Mouse (Mus musculus): ENCODE data around the gene Frs3. TPM values are rescaled to one million over a fixed set of nuclear protein-coding genes. Genes with fewer than 3 reads are reported as not detected.

Gene Frs3
- polyA plus RNA-seq, 1 experiment = 2.2 TPM

- H3K4me3 ChIP-seq (ENCODE audit: insufficient read depth, poor library complexity, severe bottlenecking) = no peak overlapping the region
- no peaks in the 10 kb centered on the region for H3K79me2 ChIP-seq (ENCODE audit: control insufficient read depth, insufficient read depth)
- no peak for TF ChIP-seq MYOG (IDR thresholded peaks at IDR 0.05; ENCODE audit: control insufficient read depth, extremely low read depth, insufficient read length)
- no peak for TF ChIP-seq CTCF (IDR thresholded peaks at IDR 0.05; ENCODE audit: control insufficient read depth, insufficient read depth, insufficient read length)
- no peak for TF ChIP-seq USF1 (IDR thresholded peaks at IDR 0.05; ENCODE audit: low read depth)
- no peak for TF ChIP-seq CEBPB (IDR thresholded peaks at IDR 0.05; ENCODE audit: low read depth)
- TF ChIP-seq MYOD1 (IDR thresholded peaks at IDR 0.05; ENCODE audit: control insufficient read depth, insufficient read length, low read depth) = no peak
- TF ChIP-seq FOSL1 (IDR thresholded peaks at IDR 0.05; ENCODE audit: insufficient read depth, low read length, poor library complexity, severe bottlenecking) = no peak
- no peak for TF ChIP-seq MAX (IDR thresholded peaks at IDR 0.05)
- H3K27me3 ChIP-seq (ENCODE audit: control insufficient read depth, insufficient read depth, insufficient read length) = peaks cover 24% of the 10 kb centered on the region
- H3ac ChIP-seq (ENCODE audit: control insufficient read depth, insufficient read length, low read depth) = no peak overlapping the region
- no peaks in the 10 kb centered on the region for H3K36me3 ChIP-seq (ENCODE audit: control insufficient read depth, insufficient read depth)
- no peaks in the 10 kb centered on the region for H3K79me3 ChIP-seq (ENCODE audit: low read depth)
Measured at GRCm38 (mm10) chr17:47708972-47709371, 20.1 kb downstream of the Frs3 start.

DNA sequence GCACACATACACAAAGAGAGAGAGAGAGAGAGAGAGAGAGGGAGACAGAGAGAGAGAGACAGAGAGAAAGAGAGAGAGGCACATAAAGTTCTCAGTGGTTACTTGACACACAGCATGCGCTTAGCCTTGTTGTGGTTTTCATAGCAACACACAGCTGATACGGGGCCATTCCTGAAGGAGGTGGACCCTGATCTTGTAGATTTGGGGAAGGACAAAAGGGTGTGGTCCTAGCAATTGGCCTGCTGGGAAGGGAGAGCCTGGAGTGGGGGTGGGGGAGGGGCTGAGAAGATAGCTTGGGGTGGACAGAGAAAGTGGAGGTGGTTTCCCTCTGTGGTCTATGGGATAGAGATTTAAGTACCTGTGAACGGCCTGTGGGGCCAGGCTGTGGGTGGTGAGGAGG lies 21.2 kb downstream of the Frs3 start:
- Histone ChIP-seq H3K36me3 (ENCODE audit: control insufficient read depth, insufficient read depth) (no peaks in the 10 kb centered on the region), H3K79me2 (ENCODE audit: control insufficient read depth, insufficient read depth) (no peaks in the 10 kb centered on the region), H3K4me3 (ENCODE audit: insufficient read depth, poor library complexity, severe bottlenecking) (no peak overlapping the region), H3K79me3 (ENCODE audit: low read depth) (no peaks in the 10 kb centered on the region), H3ac (ENCODE audit: control insufficient read depth, insufficient read length, low read depth) (no peak overlapping the region), H3K27me3 (ENCODE audit: control insufficient read depth, insufficient read depth, insufficient read length) (peaks cover 29% of the 10 kb centered on the region)
- TF ChIP-seq MYOG (IDR thresholded peaks at IDR 0.05; ENCODE audit: control insufficient read depth, extremely low read depth, insufficient read length) (no peak), MAX (IDR thresholded peaks at IDR 0.05) (no peak), MYOD1 (IDR thresholded peaks at IDR 0.05; ENCODE audit: control insufficient read depth, insufficient read length, low read depth) (no peak), CTCF (IDR thresholded peaks at IDR 0.05; ENCODE audit: control insufficient read depth, insufficient read depth, insufficient read length) (no peak), FOSL1 (IDR thresholded peaks at IDR 0.05; ENCODE audit: insufficient read depth, low read length, poor library complexity, severe bottlenecking) (no peak), USF1 (IDR thresholded peaks at IDR 0.05; ENCODE audit: low read depth) (no peak), CEBPB (IDR thresholded peaks at IDR 0.05; ENCODE audit: low read depth) (no peak)

- Histone ChIP-seq H3K79me3 (ENCODE audit: low read depth) (no peaks in the 10 kb centered on the region), H3K36me3 (ENCODE audit: control insufficient read depth, insufficient read depth) (no peaks in the 10 kb centered on the region), H3K79me2 (ENCODE audit: control insufficient read depth, insufficient read depth) (no peaks in the 10 kb centered on the region), H3K27me3 (ENCODE audit: control insufficient read depth, insufficient read depth, insufficient read length) (peaks cover 48% of the 10 kb centered on the region), H3ac (ENCODE audit: control insufficient read depth, insufficient read length, low read depth) (no peak overlapping the region), H3K4me3 (ENCODE audit: insufficient read depth, poor library complexity, severe bottlenecking) (no peak overlapping the region)
- TF ChIP-seq MYOD1 (IDR thresholded peaks at IDR 0.05; ENCODE audit: control insufficient read depth, insufficient read length, low read depth) (no peak), FOSL1 (IDR thresholded peaks at IDR 0.05; ENCODE audit: insufficient read depth, low read length, poor library complexity, severe bottlenecking) (no peak), CEBPB (IDR thresholded peaks at IDR 0.05; ENCODE audit: low read depth) (no peak), CTCF (IDR thresholded peaks at IDR 0.05; ENCODE audit: control insufficient read depth, insufficient read depth, insufficient read length) (no peak)
Measured at GRCm38 (mm10) chr17:47711883-47712282, 23.1 kb downstream of the Frs3 start.

GRCm38 (mm10) chr17:47712889-47713571 lies 24.2 kb downstream of the Frs3 start:
- Histone ChIP-seq H3ac (ENCODE audit: control insufficient read depth, insufficient read length, low read depth) (no peak overlapping the region), H3K79me3 (ENCODE audit: low read depth) (no peaks in the 10 kb centered on the region), H3K4me3 (ENCODE audit: insufficient read depth, poor library complexity, severe bottlenecking) (no peak overlapping the region), H3K27me3 (ENCODE audit: control insufficient read depth, insufficient read depth, insufficient read length) (peaks cover 48% of the 10 kb centered on the region), H3K36me3 (ENCODE audit: control insufficient read depth, insufficient read depth) (no peaks in the 10 kb centered on the region), H3K79me2 (ENCODE audit: control insufficient read depth, insufficient read depth) (no peaks in the 10 kb centered on the region)
- TF ChIP-seq MYOD1 (IDR thresholded peaks at IDR 0.05; ENCODE audit: control insufficient read depth, insufficient read length, low read depth) = no peak
- TF ChIP-seq CTCF (IDR thresholded peaks at IDR 0.05; ENCODE audit: control insufficient read depth, insufficient read depth, insufficient read length) = no peak
- TF ChIP-seq USF1 (IDR thresholded peaks at IDR 0.05; ENCODE audit: low read depth) = no peak
- TF ChIP-seq MAX (IDR thresholded peaks at IDR 0.05) = no peak
- no peak for TF ChIP-seq FOSL1 (IDR thresholded peaks at IDR 0.05; ENCODE audit: insufficient read depth, low read length, poor library complexity, severe bottlenecking)
- no peak for TF ChIP-seq MYOG (IDR thresholded peaks at IDR 0.05; ENCODE audit: control insufficient read depth, extremely low read depth, insufficient read length)
- TF ChIP-seq CEBPB (IDR thresholded peaks at IDR 0.05; ENCODE audit: low read depth) = no peak

DNA sequence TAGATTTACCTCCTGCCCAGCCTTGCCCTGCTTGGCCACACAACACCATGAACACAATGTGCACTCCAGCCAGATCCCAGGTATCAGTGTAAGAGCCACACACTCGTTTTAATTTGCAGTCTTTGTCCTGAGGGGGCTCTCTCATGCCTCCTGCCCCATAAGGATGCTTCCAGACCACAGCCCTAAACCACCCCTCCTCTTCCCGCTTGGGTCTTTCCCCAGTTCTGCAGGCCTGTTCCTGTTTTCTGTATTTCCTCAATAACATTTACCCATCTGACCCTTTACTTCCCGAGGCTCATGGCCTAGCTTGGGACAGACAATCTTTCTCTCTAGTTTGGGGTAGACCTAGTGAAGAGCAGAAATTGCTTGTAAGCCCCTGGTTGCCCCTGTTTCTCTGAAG lies 26.2 kb downstream of the Frs3 start:
- Histone ChIP-seq H3K79me2 (ENCODE audit: control insufficient read depth, insufficient read depth) (no peaks in the 10 kb centered on the region), H3ac (ENCODE audit: control insufficient read depth, insufficient read length, low read depth) (no peak overlapping the region), H3K4me3 (ENCODE audit: insufficient read depth, poor library complexity, severe bottlenecking) (no peak overlapping the region), H3K36me3 (ENCODE audit: control insufficient read depth, insufficient read depth) (no peaks in the 10 kb centered on the region), H3K79me3 (ENCODE audit: low read depth) (no peaks in the 10 kb centered on the region), H3K27me3 (ENCODE audit: control insufficient read depth, insufficient read depth, insufficient read length) (peaks cover 40% of the 10 kb centered on the region)
- TF ChIP-seq MAX (IDR thresholded peaks at IDR 0.05) (no peak), USF1 (IDR thresholded peaks at IDR 0.05; ENCODE audit: low read depth) (no peak), MYOG (IDR thresholded peaks at IDR 0.05; ENCODE audit: control insufficient read depth, extremely low read depth, insufficient read length) (no peak), FOSL1 (IDR thresholded peaks at IDR 0.05; ENCODE audit: insufficient read depth, low read length, poor library complexity, severe bottlenecking) (no peak)

- Histone ChIP-seq H3K79me2 (ENCODE audit: control insufficient read depth, insufficient read depth) (no peaks in the 10 kb centered on the region), H3K79me3 (ENCODE audit: low read depth) (no peaks in the 10 kb centered on the region), H3K4me3 (ENCODE audit: insufficient read depth, poor library complexity, severe bottlenecking) (no peak overlapping the region), H3ac (ENCODE audit: control insufficient read depth, insufficient read length, low read depth) (no peak overlapping the region), H3K27me3 (ENCODE audit: control insufficient read depth, insufficient read depth, insufficient read length) (peaks cover 25% of the 10 kb centered on the region), H3K36me3 (ENCODE audit: control insufficient read depth, insufficient read depth) (no peaks in the 10 kb centered on the region)
- TF ChIP-seq MYOG (IDR thresholded peaks at IDR 0.05; ENCODE audit: control insufficient read depth, extremely low read depth, insufficient read length) = no peak
- TF ChIP-seq FOSL1 (IDR thresholded peaks at IDR 0.05; ENCODE audit: insufficient read depth, low read length, poor library complexity, severe bottlenecking) = no peak
- TF ChIP-seq CTCF (IDR thresholded peaks at IDR 0.05; ENCODE audit: control insufficient read depth, insufficient read depth, insufficient read length) = no peak
Measured at GRCm38 (mm10) chr17:47721183-47721582, 32.4 kb downstream of the Frs3 start.
